Mouse (Mus musculus): ENCODE data around the gene Resf1. TPM values are rescaled to one million over a fixed set of nuclear protein-coding genes. Genes with fewer than 3 reads are reported as not detected.

Gene Resf1
- total RNA-seq (2023), result 100 to 1,000 TPM in 1 of 2 experiments, 10 to 100 TPM in 1; 99.4 to 105 TPM

DNA sequence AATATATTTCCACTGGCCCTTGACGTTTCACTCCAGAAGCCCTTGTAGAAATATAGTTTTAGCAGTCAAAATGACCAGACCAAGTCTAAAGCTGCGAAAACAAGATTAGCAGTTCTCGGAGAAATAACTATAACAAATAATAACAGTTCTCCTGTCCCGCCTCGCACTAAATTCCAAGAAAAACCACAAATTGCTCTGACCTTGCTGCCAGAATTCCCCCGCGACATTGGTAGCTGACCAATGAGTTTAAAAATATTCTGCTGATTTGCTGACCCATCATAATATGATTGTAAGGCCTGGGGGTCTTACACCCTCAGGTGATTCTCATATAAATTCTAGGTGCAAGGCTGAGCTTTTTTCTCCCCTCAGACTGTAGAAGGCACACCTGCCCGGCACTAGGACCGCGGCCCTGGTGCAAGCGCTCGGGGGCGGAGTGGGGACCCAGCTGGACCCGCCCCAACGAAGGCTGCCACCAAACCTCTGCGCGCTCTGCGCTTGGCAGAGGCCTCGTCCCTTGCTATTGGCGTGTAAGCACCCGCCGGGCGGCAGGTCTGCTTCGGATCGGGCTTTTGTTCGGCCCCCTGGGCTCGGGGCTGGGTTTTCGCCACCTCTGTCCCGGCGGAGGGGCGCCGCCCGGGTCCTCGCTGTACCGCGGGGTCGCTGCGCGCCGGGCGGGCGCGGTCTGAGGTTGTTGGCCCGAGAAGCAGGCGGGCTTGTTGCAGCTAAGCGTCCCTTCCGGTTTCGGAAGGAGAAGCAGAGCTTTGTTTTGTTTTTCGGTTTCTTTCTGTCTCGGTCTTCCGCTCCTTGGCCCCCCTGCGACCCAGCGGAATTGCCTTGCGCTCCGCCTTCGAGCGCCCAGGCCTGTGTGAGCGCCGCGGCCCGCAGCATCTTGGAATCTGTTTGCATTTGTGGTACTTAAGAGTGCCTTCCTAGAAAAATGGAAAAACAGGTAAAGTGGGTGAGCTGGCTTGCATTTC, at the start of gene Resf1:
Gene Resf1, plus strand, starts transcription at position 459 of the 977 bp plus-strand sequence.

Other genes with a start within 250 kb of the Resf1 start
- 100 to 1,000 TPM in 1 of 2 experiments, 10 to 100 TPM in 1; 91.8 to 107 TPM for gene Dennd5b, start 207.7 kb upstream of the Resf1 start, total RNA-seq (2023)
- gene Gm10203, start 179.2 kb upstream of the Resf1 start, total RNA-seq (2023), result not detected
- 10 to 100 TPM; 10.2 to 10.3 TPM for gene Etfbkmt, start 169.6 kb upstream of the Resf1 start, total RNA-seq (2023)
- gene Amn1, start 120.7 kb upstream of the Resf1 start, total RNA-seq (2023), result 10 to 100 TPM; 27.1 to 31.6 TPM
- gene Bicd1, start 99.5 kb downstream of the Resf1 start, total RNA-seq (2023), result 1 to 10 TPM; 1.3 to 2.8 TPM

Measured in B cell, adult 67 days (primary cell).